ENCODE assay signal across 9 mouse cellular contexts in genomic region chr8:110716075-110716474, GRCm38 (mm10). TPM values are rescaled to one million over a fixed set of nuclear protein-coding genes. Genes with fewer than 3 reads are reported as not detected.
DNase-seq lines count a peak whose midpoint lies in the region; ATAC-seq lines count a peak whose summit lies in the region.
"Had no signal": no experiment of that assay in that cellular context is flagged by ENCODE, and none has a peak within 500 bp of the region (broad histone marks: within the 10 kb centered on the region; RNA-seq: fewer than 3 reads in every experiment).

No protein-coding gene starts in this region.

- H3K36me3 ChIP-seq in embryonic facial prominence, embryonic 10.5 days (replicated peaks), result peaks cover 48% of the 10 kb centered on the region
- no peaks in the 10 kb centered on the region for H3K36me3 ChIP-seq in heart, embryonic 15.5 days

- DNase-seq in right cerebral cortex, adult 18-20 months, result peak; percentile 88
- DNase-seq in right cerebral cortex, postnatal 14 days, result no peak
- DNase-seq in embryonic facial prominence, embryonic 10.5 days (ENCODE audit: low spot score), result no peak
- DNase-seq in kidney, postnatal 36 days, result peak; percentile 56 to 83
- peak; percentile 75 for DNase-seq in lung, postnatal 25 days (ENCODE audit: low spot score)
- no peak for DNase-seq in thymus, postnatal 14 days

- H3K9me3 ChIP-seq in embryonic facial prominence, embryonic 10.5 days, result no peaks in the 10 kb centered on the region
- H3K9me3 ChIP-seq in heart, embryonic 15.5 days (replicated peaks), result no peaks in the 10 kb centered on the region
- H3K9me3 ChIP-seq: liver, embryonic 15.5 days had no signal

- 0 out of 2 replicates have a peak overlapping the region, but pooled peaks have one; percentile 7 for H3K27ac ChIP-seq in embryonic facial prominence, embryonic 10.5 days (replicated peaks)
- H3K27ac ChIP-seq in heart, embryonic 15.5 days, result peak overlapping the region; percentile 81
- H3K27ac ChIP-seq: liver, embryonic 15.5 days had no signal

- peak overlapping the region; percentile 27; the same call in 1 of the 2 replicates for H3K9ac ChIP-seq in heart, embryonic 15.5 days
- H3K9ac ChIP-seq: liver, embryonic 15.5 days had no signal

- WGBS in embryonic facial prominence, embryonic 10.5 days, result 88% methylated on average over 4 of the region's 4 CpGs
- 34% methylated on average over 4 of the region's 4 CpGs for WGBS in heart, embryonic 15.5 days

- no peaks in the 10 kb centered on the region for H3K27me3 ChIP-seq in embryonic facial prominence, embryonic 10.5 days (replicated peaks; ENCODE audit: low read depth, poor library complexity, severe bottlenecking)
- H3K27me3 ChIP-seq in heart, embryonic 15.5 days, result no peaks in the 10 kb centered on the region

- peak; percentile 41 for ATAC-seq in heart, embryonic 15.5 days (replicated peaks; ENCODE audit: insufficient number of reproducible peaks, insufficient read depth, low FRiP score, low read depth)
- ATAC-seq in granulocyte monocyte progenitor cell, adult 5-6 weeks (replicated peaks; ENCODE audit: poor library complexity, severe bottlenecking), result no peak

- H3K4me1 ChIP-seq in embryonic facial prominence, embryonic 10.5 days, result peaks cover 62% of the 10 kb centered on the region
- H3K4me1 ChIP-seq in heart, embryonic 15.5 days (replicated peaks), result peaks cover 92% of the 10 kb centered on the region

- H3K4me2 ChIP-seq in heart, embryonic 15.5 days, result 0 out of 2 replicates have a peak overlapping the region, but pooled peaks have one; percentile 7
- H3K4me2 ChIP-seq: liver, embryonic 15.5 days had no signal

- H3K4me3 ChIP-seq in embryonic facial prominence, embryonic 10.5 days, result no peak overlapping the region
- no peak overlapping the region for H3K4me3 ChIP-seq in heart, embryonic 15.5 days
- H3K4me3 ChIP-seq: liver, embryonic 15.5 days had no signal

RNA-seq across cellular contexts. Expression of gene Mtss1l, which starts 5.2 kb away (rescaled TPM):
- 6.6 and 7.2 TPM in 2 replicates for polyA plus RNA-seq in embryonic facial prominence, embryonic 10.5 days (2016; fragmentation: Nextera tagmentation; extraction: Ambion mirVana)
- polyA plus RNA-seq in heart, embryonic 15.5 days (2015; fragmentation: Nextera tagmentation; extraction: Ambion mirVana), result 10.1 and 15.7 TPM in 2 replicates
- 0.28 TPM in 1 of 2 replicates, not detected in the other for total RNA-seq in granulocyte monocyte progenitor cell, adult 5-6 weeks (2014; fragmentation: Nextera tagmentation)
- 0.22 TPM in 1 of 2 replicates, not detected in the other for total RNA-seq in granulocyte monocyte progenitor cell, adult 5-6 weeks (2017)

Comparison
In these comparisons a context has a peak if more than half of its experiments do, and no peak if none do; other contexts are left out.
1. DNase-seq: peak in right cerebral cortex, adult 18-20 months (single experiment), kidney, postnatal 36 days (2 of 2) and lung, postnatal 25 days (single experiment); none in right cerebral cortex, postnatal 14 days (single experiment), embryonic facial prominence, embryonic 10.5 days (single experiment) and thymus, postnatal 14 days (single experiment).